Mouse (Mus musculus) MEL (cell line): ENCODE data around the gene Mnt. TPM values are rescaled to one million over a fixed set of nuclear protein-coding genes. Genes with fewer than 3 reads are reported as not detected.

Experiments
- DNase-seq: peaks from one replicate; pipeline ENCODE4 v3.0.0; 2011; ENCODE audit warnings: low read depth, low spot score
- H3K27ac ChIP-seq: 2 replicates; pipeline ENCODE4 v1.5.1; 2012; ENCODE audit warnings: low read depth, mild to moderate bottlenecking, control low read depth, low read length, moderate library complexity; ENCODE audit not compliant: control insufficient read depth
- H3K27me3 ChIP-seq, 2 experiments: fragments of 150-350 bp in 1 of 2; sonication (generic) in 1 of 2; 2 replicates each; pipeline ENCODE4 v1.6.1; 2012; ENCODE audit warnings: low read length in 2 of 2, mild to moderate bottlenecking in 2 of 2, improper control_type of control experiment in 1 of 2, moderate library complexity in 1 of 2; ENCODE audit not compliant: insufficient read depth in 2 of 2, control insufficient read depth in 1 of 2
- H3K36me3 ChIP-seq, 2 experiments: 2 replicates each; pipeline ENCODE4 v1.6.1; 2012 to 2014; ENCODE audit warnings: low read length in 2 of 2, improper control_type of control experiment in 1 of 2, inconsistent platforms in 1 of 2, mild to moderate bottlenecking in 1 of 2; ENCODE audit not compliant: insufficient read depth in 2 of 2, control insufficient read depth in 1 of 2
- H3K4me1 ChIP-seq, 2 experiments: fragments of 150-350 bp in 1 of 2; sonication (generic) in 1 of 2; 2 replicates each; pipeline ENCODE4 v1.6.1; 2012; ENCODE audit warnings: low read length in 2 of 2, improper control_type of control experiment in 1 of 2, mild to moderate bottlenecking in 1 of 2; ENCODE audit not compliant: insufficient read depth in 2 of 2, control insufficient read depth in 1 of 2
- H3K4me3 ChIP-seq, 2 experiments: fragments of 150-350 bp in 1 of 2; sonication (generic) in 1 of 2; 2 replicates each; pipeline ENCODE4 v1.5.1; 2012; ENCODE audit warnings: low read depth in 2 of 2, low read length in 2 of 2, mild to moderate bottlenecking in 2 of 2, moderate library complexity in 2 of 2, control low read depth in 1 of 2, improper control_type of control experiment in 1 of 2; ENCODE audit not compliant: control insufficient read depth in 1 of 2, insufficient read depth in 1 of 2
- H3K79me2 ChIP-seq: 2 replicates; pipeline ENCODE4 v1.6.1; 2012; ENCODE audit warnings: mild to moderate bottlenecking, low read length, moderate library complexity; ENCODE audit not compliant: control insufficient read depth, poor library complexity, insufficient read depth
- H3K9ac ChIP-seq: 2 replicates; pipeline ENCODE4 v1.6.1; 2012; ENCODE audit warnings: low read depth, mild to moderate bottlenecking, control low read depth, low read length, moderate library complexity; ENCODE audit not compliant: control insufficient read depth, poor library complexity, severe bottlenecking
- H3K9me3 ChIP-seq: fragments of 150-350 bp; sonication (generic); replicated peaks from 2 replicates; pipeline ENCODE4 v1.6.1; 2012; ENCODE audit warnings: mild to moderate bottlenecking, low read length, improper control_type of control experiment, moderate library complexity; ENCODE audit not compliant: insufficient read depth
- BHLHE40 ChIP-seq: IDR thresholded peaks from 2 replicates; pipeline ENCODE4 v1.6.1; 2012; ENCODE audit warnings: low read depth, mild to moderate bottlenecking, inconsistent platforms, low read length, improper control_type of control experiment, borderline replicate concordance
- CHD1 ChIP-seq: IDR thresholded peaks from 2 replicates; pipeline ENCODE4 v1.6.1; 2012; ENCODE audit warnings: low read depth, mild to moderate bottlenecking, inconsistent platforms, low read length, improper control_type of control experiment
- CHD2 ChIP-seq: IDR thresholded peaks from 2 replicates; pipeline ENCODE4 v1.6.1; 2011; ENCODE audit warnings: low read length, improper control_type of control experiment
- CTCF ChIP-seq, 3 experiments: IDR thresholded peaks in 2 of 3; conservative IDR thresholded peaks in 1 of 3; 2 replicates each; pipeline ENCODE4 v1.5.1; 2011 to 2012; ENCODE audit warnings: low read length in 3 of 3, low read depth in 2 of 3, mild to moderate bottlenecking in 2 of 3, improper control_type of control experiment in 1 of 3, inconsistent platforms in 1 of 3, mixed read lengths in 1 of 3, moderate library complexity in 1 of 3; ENCODE audit not compliant: control insufficient read depth in 1 of 3, insufficient read depth in 1 of 3, poor library complexity in 1 of 3, severe bottlenecking in 1 of 3
- E2F4 ChIP-seq: IDR thresholded peaks from 2 replicates; pipeline ENCODE4 v1.6.1; 2011; ENCODE audit warnings: low read depth, low read length, improper control_type of control experiment, borderline replicate concordance
- ELF1 ChIP-seq: IDR thresholded peaks from 2 replicates; pipeline ENCODE4 v1.6.1; 2014; ENCODE audit warnings: low read depth, mild to moderate bottlenecking, inconsistent platforms, low read length, improper control_type of control experiment, moderate library complexity
- EP300 ChIP-seq, 2 experiments: IDR thresholded peaks; 2 replicates each; pipeline ENCODE4 v1.6.1; 2011; ENCODE audit warnings: improper control_type of control experiment in 2 of 2, low read length in 2 of 2, low read depth in 1 of 2, mild to moderate bottlenecking in 1 of 2
- ETS1 ChIP-seq: IDR thresholded peaks from 2 replicates; pipeline ENCODE4 v1.6.1; 2012; ENCODE audit warnings: low read depth, mild to moderate bottlenecking, inconsistent platforms, low read length, improper control_type of control experiment, moderate library complexity
- GABPA ChIP-seq: IDR thresholded peaks from 2 replicates; pipeline ENCODE4 v1.6.1; 2012; ENCODE audit warnings: low read depth, mild to moderate bottlenecking, inconsistent platforms, low read length, improper control_type of control experiment, moderate library complexity
- GATA1 ChIP-seq: IDR thresholded peaks from 2 replicates; pipeline ENCODE4 v1.6.1; 2011; ENCODE audit warnings: low read depth, low read length, improper control_type of control experiment
- HCFC1 ChIP-seq: IDR thresholded peaks from 2 replicates; pipeline ENCODE4 v1.6.1; 2012; ENCODE audit warnings: low read depth, mild to moderate bottlenecking, inconsistent platforms, low read length, improper control_type of control experiment, moderate library complexity
- JUND ChIP-seq: IDR thresholded peaks from 2 replicates; pipeline ENCODE4 v1.6.1; 2011; ENCODE audit warnings: low read depth, mild to moderate bottlenecking, improper control_type of control experiment, low read length
- KAT2A ChIP-seq: conservative IDR thresholded peaks from 2 replicates; pipeline ENCODE4 v1.6.1; 2012; ENCODE audit warnings: low read depth, low read length, improper control_type of control experiment, inconsistent platforms
- MAFK ChIP-seq: IDR thresholded peaks from 2 replicates; pipeline ENCODE4 v1.6.1; 2011; ENCODE audit warnings: low read depth, mild to moderate bottlenecking, low read length, improper control_type of control experiment, borderline replicate concordance
- MAX ChIP-seq: IDR thresholded peaks from 2 replicates; pipeline ENCODE4 v1.6.1; 2011; ENCODE audit warnings: low read length, improper control_type of control experiment
- MAZ ChIP-seq: IDR thresholded peaks from 2 replicates; pipeline ENCODE4 v1.6.1; 2012; ENCODE audit warnings: low read depth, mild to moderate bottlenecking, inconsistent platforms, low read length, improper control_type of control experiment
- MXI1 ChIP-seq: IDR thresholded peaks from 2 replicates; pipeline ENCODE4 v1.6.1; 2011; ENCODE audit warnings: mild to moderate bottlenecking, low read depth, low read length, improper control_type of control experiment
- MYB ChIP-seq: IDR thresholded peaks from 2 replicates; pipeline ENCODE4 v1.6.1; 2011; ENCODE audit warnings: mild to moderate bottlenecking, low read depth, low read length, improper control_type of control experiment
- MYC ChIP-seq: IDR thresholded peaks from 2 replicates; pipeline ENCODE4 v1.6.1; 2011; ENCODE audit warnings: low read depth, mild to moderate bottlenecking, low read length, improper control_type of control experiment, moderate library complexity
- NELFE ChIP-seq: IDR thresholded peaks from 2 replicates; pipeline ENCODE4 v1.6.1; 2011; ENCODE audit warnings: low read depth, low read length, improper control_type of control experiment
- NRF1 ChIP-seq: IDR thresholded peaks from 2 replicates; pipeline ENCODE4 v1.6.1; 2014; ENCODE audit warnings: low read depth, mild to moderate bottlenecking, inconsistent platforms, low read length, improper control_type of control experiment, moderate library complexity; ENCODE audit not compliant: poor library complexity, insufficient read depth, severe bottlenecking
- POLR2A ChIP-seq, 2 experiments: IDR thresholded peaks; 2 replicates each; pipeline ENCODE4 v1.6.1; 2011 to 2012; ENCODE audit warnings: low read length in 2 of 2, mild to moderate bottlenecking in 2 of 2, control low read depth in 1 of 2, improper control_type of control experiment in 1 of 2, low read depth in 1 of 2, moderate library complexity in 1 of 2; ENCODE audit not compliant: control insufficient read depth in 1 of 2, insufficient read depth in 1 of 2, poor library complexity in 1 of 2
- POLR2AphosphoS2 ChIP-seq: IDR thresholded peaks from 2 replicates; pipeline ENCODE4 v1.6.1; 2011; ENCODE audit warnings: low read length, improper control_type of control experiment
- POLR2AphosphoS5 ChIP-seq: IDR thresholded peaks from 2 replicates; pipeline ENCODE4 v1.6.1; 2012; ENCODE audit warnings: low read depth, borderline replicate concordance, mild to moderate bottlenecking, inconsistent platforms, low read length, moderate library complexity, mixed read lengths
- RAD21 ChIP-seq: IDR thresholded peaks from 2 replicates; pipeline ENCODE4 v1.6.1; 2011; ENCODE audit warnings: mild to moderate bottlenecking, low read depth, low read length, improper control_type of control experiment
- RCOR1 ChIP-seq: IDR thresholded peaks from 2 replicates; pipeline ENCODE4 v1.6.1; 2012; ENCODE audit warnings: low read depth, mild to moderate bottlenecking, inconsistent platforms, low read length, improper control_type of control experiment
- SIN3A ChIP-seq: IDR thresholded peaks from 2 replicates; pipeline ENCODE4 v1.6.1; 2012; ENCODE audit warnings: low read length, improper control_type of control experiment, inconsistent platforms
- SMC3 ChIP-seq: IDR thresholded peaks from 2 replicates; pipeline ENCODE4 v1.6.1; 2011; ENCODE audit warnings: low read depth, low read length, improper control_type of control experiment
- TAL1 ChIP-seq: IDR thresholded peaks from 2 replicates; pipeline ENCODE4 v1.6.1; 2012; ENCODE audit warnings: mild to moderate bottlenecking, inconsistent platforms, low read length, moderate library complexity, mixed read lengths
- TBP ChIP-seq: IDR thresholded peaks from 2 replicates; pipeline ENCODE4 v1.8.0; 2011; ENCODE audit warnings: low read depth, low read length, improper control_type of control experiment
- TCF12 ChIP-seq: IDR thresholded peaks from 2 replicates; pipeline ENCODE4 v1.6.1; 2014; ENCODE audit warnings: low read depth, mild to moderate bottlenecking, inconsistent platforms, low read length, improper control_type of control experiment, moderate library complexity
- UBTF ChIP-seq: IDR thresholded peaks from 2 replicates; pipeline ENCODE4 v1.6.1; 2012; ENCODE audit warnings: low read depth, mild to moderate bottlenecking, inconsistent platforms, low read length, improper control_type of control experiment, moderate library complexity, borderline replicate concordance; ENCODE audit not compliant: insufficient read depth
- USF1 ChIP-seq: IDR thresholded peaks from 2 replicates; pipeline ENCODE4 v1.6.1; 2014; ENCODE audit warnings: low read depth, mild to moderate bottlenecking, inconsistent platforms, low read length, improper control_type of control experiment, moderate library complexity
- USF2 ChIP-seq, 2 experiments: IDR thresholded peaks; 2 replicates each; pipeline ENCODE4 v1.6.1; 2011 to 2012; ENCODE audit warnings: improper control_type of control experiment in 2 of 2, low read length in 2 of 2, borderline replicate concordance in 1 of 2, inconsistent platforms in 1 of 2, low read depth in 1 of 2, mild to moderate bottlenecking in 1 of 2; ENCODE audit not compliant: insufficient read depth in 1 of 2
- ZC3H11A ChIP-seq: IDR thresholded peaks from 2 replicates; pipeline ENCODE4 v1.6.1; 2012; ENCODE audit warnings: low read depth, mild to moderate bottlenecking, inconsistent platforms, low read length, improper control_type of control experiment
- ZKSCAN1 ChIP-seq: IDR thresholded peaks from 2 replicates; pipeline ENCODE4 v1.6.1; 2012; ENCODE audit warnings: low read depth, mild to moderate bottlenecking, inconsistent platforms, low read length, improper control_type of control experiment, moderate library complexity
- ZMIZ1 ChIP-seq: IDR thresholded peaks from 2 replicates; pipeline ENCODE4 v1.6.1; 2012; ENCODE audit warnings: low read depth, mild to moderate bottlenecking, inconsistent platforms, low read length, improper control_type of control experiment, moderate library complexity
- ZNF384 ChIP-seq: IDR thresholded peaks from 2 replicates; pipeline ENCODE4 v1.6.1; 2012; ENCODE audit warnings: low read depth, mild to moderate bottlenecking, inconsistent platforms, low read length, improper control_type of control experiment
- polyA plus RNA-seq, 2 experiments: library from polyadenylated mRNA; stranded (reverse) in 1 of 2; unstranded in 1 of 2; fragments of >175 nt in 1 of 2; fragments of >200 nt in 1 of 2; gene quantifications; 2 replicates each; pipeline versions ENCODE4 v1.2.1 to v1.2.4; 2012; ENCODE audit warnings: low replicate concordance in 2 of 2, low read depth in 1 of 2; ENCODE audit not compliant: insufficient read length in 2 of 2, insufficient read depth in 1 of 2, missing spikeins in 1 of 2
- total RNA-seq: library from RNA; depleted of rRNA; stranded (reverse); fragments of 300-350 nt; gene quantifications from 2 replicates; pipeline ENCODE4 v1.2.3, GENCODE M21; 2012

Gene Mnt
- total and polyA plus RNA-seq, 3 experiments = 5.8 to 37.3 TPM; not detected in 1

- Histone ChIP-seq H3K4me1 (peaks cover 0 to 36% of the 10 kb centered on the region in 2 experiments; a peak in 3 of 4 replicates), H3K27me3 (no peaks in the 10 kb centered on the region)
- TF ChIP-seq CTCF (IDR thresholded peaks at IDR 0.05 in 2 of 3, conservative IDR thresholded peaks at IDR 0.05 in 1 of 3; ENCODE audit: control insufficient read depth in 1 of 3, insufficient read depth in 1 of 3, low read depth in 2 of 3, low read length in 3 of 3, poor library complexity in 1 of 3, severe bottlenecking in 1 of 3) (no peak), USF2 (IDR thresholded peaks at IDR 0.05; ENCODE audit: borderline replicate concordance in 1 of 2, insufficient read depth in 1 of 2, low read depth in 1 of 2, low read length in 2 of 2) (no peak), KAT2A (no peak), ZNF384 (no peak), ETS1 (no peak), MAX (no peak), TAL1 (no peak), SIN3A (no peak), GATA1 (peak; percentile 42; the same call in 1 of the 2 replicates), SMC3 (peak; percentile 15; the same call in 1 of the 2 replicates), E2F4 (no peak), JUND (no peak), TCF12 (peak; percentile 50; the same call in 1 of the 2 replicates), UBTF (0 out of 2 replicates have a peak, but pooled peaks have one; percentile 60), POLR2A (IDR thresholded peaks at IDR 0.05; ENCODE audit: control insufficient read depth in 1 of 2, insufficient read depth in 1 of 2, low read depth in 1 of 2, low read length in 2 of 2, poor library complexity in 1 of 2) (peak in 1 of 2 experiments; percentile 59; a peak in 3 of 4 replicates), MXI1 (no peak), MAZ (no peak), MYC (no peak; the same call in 1 of the 2 replicates), EP300 (IDR thresholded peaks at IDR 0.05; ENCODE audit: low read depth in 1 of 2, low read length in 2 of 2) (peak in 1 of 2 experiments; percentile 28; a peak in 1 of 4 replicates), USF1 (no peak), CHD2 (no peak), CHD1 (no peak), MYB (no peak), HCFC1 (no peak), ELF1 (peak; percentile 87), BHLHE40 (no peak), NELFE (peak; percentile 55; the same call in 1 of the 2 replicates), RCOR1 (no peak), GABPA (no peak), MAFK (no peak), TBP (peak; percentile 62; the same call in 1 of the 2 replicates), ZKSCAN1 (no peak), POLR2AphosphoS2 (peak; percentile 19), ZC3H11A (no peak), NRF1 (peak; percentile 52), RAD21 (no peak), POLR2AphosphoS5 (no peak), ZMIZ1 (peak; percentile 87)
These were observed 908 bp upstream of the Mnt start for GRCm38 (mm10) chr11:74829812-74830211.

More at GRCm38 (mm10) chr11:74829812-74830211, 908 bp upstream of the Mnt start:
- DNase-seq = peak; percentile 98
- Histone ChIP-seq H3K9me3 (no peaks in the 10 kb centered on the region), H3K4me3 (peak overlapping the region; percentile 46 to 80), H3K36me3 (peaks cover 0 to 35% of the 10 kb centered on the region in 2 experiments; a peak in 2 of 4 replicates), H3K79me2 (peaks cover 31% of the 10 kb centered on the region), H3K27ac (peak overlapping the region; percentile 88), H3K9ac (peak overlapping the region; percentile 67)
